Comparison of ENCODE assay signal across 12 mouse cellular contexts in genomic region chr8:35960867-35961614, GRCm38 (mm10).
A peak's percentile ranks its signal among the peaks of the same experiment; 100 is the strongest.
DNase-seq lines count a peak whose midpoint lies in the region; ATAC-seq lines count a peak whose summit lies in the region.
"Had no signal": no experiment of that assay in that cellular context is flagged by ENCODE, and none has a peak within 500 bp of the region (broad histone marks: within the 10 kb centered on the region; RNA-seq: fewer than 3 reads in every experiment).

No protein-coding gene starts in this region.

- no peaks in the 10 kb centered on the region for H3K36me3 ChIP-seq in hindbrain, embryonic 12.5 days
- no peaks in the 10 kb centered on the region for H3K36me3 ChIP-seq in hindbrain, embryonic 11.5 days (ENCODE audit: control insufficient read depth, insufficient read depth, low read length)
- no peaks in the 10 kb centered on the region for H3K36me3 ChIP-seq in midbrain, embryonic 13.5 days
- H3K36me3 ChIP-seq in midbrain, embryonic 16.5 days (ENCODE audit: control insufficient read depth, insufficient read depth, low read length), result no peaks in the 10 kb centered on the region
- H3K36me3 ChIP-seq in forebrain, embryonic 15.5 days, result no peaks in the 10 kb centered on the region
- H3K36me3 ChIP-seq in midbrain, embryonic 15.5 days (replicated peaks), result no peaks in the 10 kb centered on the region
- H3K36me3 ChIP-seq: embryonic facial prominence, embryonic 15.5 days; midbrain, embryonic 12.5 days had no signal

- no peaks in the 10 kb centered on the region for H3K9me3 ChIP-seq in hindbrain, embryonic 12.5 days (replicated peaks)
- no peaks in the 10 kb centered on the region for H3K9me3 ChIP-seq in hindbrain, embryonic 11.5 days (ENCODE audit: control insufficient read depth, low read length)
- no peaks in the 10 kb centered on the region for H3K9me3 ChIP-seq in midbrain, embryonic 13.5 days
- H3K9me3 ChIP-seq in midbrain, embryonic 16.5 days (replicated peaks; ENCODE audit: control insufficient read depth, low read length, poor library complexity, severe bottlenecking), result no peaks in the 10 kb centered on the region
- H3K9me3 ChIP-seq in forebrain, embryonic 15.5 days, result no peaks in the 10 kb centered on the region
- no peaks in the 10 kb centered on the region for H3K9me3 ChIP-seq in midbrain, embryonic 15.5 days
- H3K9me3 ChIP-seq: embryonic facial prominence, embryonic 15.5 days; midbrain, embryonic 12.5 days had no signal

- H3K4me1 ChIP-seq in hindbrain, embryonic 12.5 days, result peaks cover 14% of the 10 kb centered on the region
- no peaks in the 10 kb centered on the region for H3K4me1 ChIP-seq in hindbrain, embryonic 11.5 days (replicated peaks; ENCODE audit: control insufficient read depth, insufficient read depth, low read length)
- peaks cover 24% of the 10 kb centered on the region for H3K4me1 ChIP-seq in midbrain, embryonic 13.5 days (replicated peaks)
- peaks cover 13% of the 10 kb centered on the region for H3K4me1 ChIP-seq in midbrain, embryonic 16.5 days (ENCODE audit: control insufficient read depth, insufficient read depth, low read length)
- peaks cover 33% of the 10 kb centered on the region for H3K4me1 ChIP-seq in forebrain, embryonic 15.5 days
- peaks cover 20% of the 10 kb centered on the region for H3K4me1 ChIP-seq in midbrain, embryonic 15.5 days

- no peaks in the 10 kb centered on the region for H3K27me3 ChIP-seq in hindbrain, embryonic 12.5 days
- no peaks in the 10 kb centered on the region for H3K27me3 ChIP-seq in hindbrain, embryonic 11.5 days (ENCODE audit: control insufficient read depth, insufficient read depth, low read length)
- H3K27me3 ChIP-seq in midbrain, embryonic 13.5 days, result no peaks in the 10 kb centered on the region
- no peaks in the 10 kb centered on the region for H3K27me3 ChIP-seq in midbrain, embryonic 16.5 days (ENCODE audit: control insufficient read depth, insufficient read depth, low read depth, low read length)
- no peaks in the 10 kb centered on the region for H3K27me3 ChIP-seq in forebrain, embryonic 15.5 days
- H3K27me3 ChIP-seq in midbrain, embryonic 15.5 days (replicated peaks), result no peaks in the 10 kb centered on the region
- H3K27me3 ChIP-seq: embryonic facial prominence, embryonic 15.5 days had no signal

- H3K27ac ChIP-seq in hindbrain, embryonic 12.5 days, result peak overlapping the region; percentile 52; the same call in 1 of the 2 replicates
- H3K27ac ChIP-seq in hindbrain, embryonic 11.5 days (ENCODE audit: low read depth, low read length), result no peak overlapping the region
- H3K27ac ChIP-seq in midbrain, embryonic 13.5 days, result no peak overlapping the region
- H3K27ac ChIP-seq in midbrain, embryonic 16.5 days (ENCODE audit: low read length), result no peak overlapping the region
- H3K27ac ChIP-seq in forebrain, embryonic 15.5 days (replicated peaks), result peak overlapping the region; percentile 69
- 0 out of 2 replicates have a peak overlapping the region, but pooled peaks have one; percentile 23 for H3K27ac ChIP-seq in midbrain, embryonic 15.5 days
- H3K27ac ChIP-seq: embryonic facial prominence, embryonic 15.5 days; liver, embryonic 14.5 days had no signal

- H3K4me2 ChIP-seq in hindbrain, embryonic 12.5 days (replicated peaks), result no peak overlapping the region
- no peak overlapping the region for H3K4me2 ChIP-seq in hindbrain, embryonic 11.5 days (replicated peaks; ENCODE audit: low read depth, low read length)
- no peak overlapping the region for H3K4me2 ChIP-seq in midbrain, embryonic 13.5 days (replicated peaks)
- H3K4me2 ChIP-seq in midbrain, embryonic 16.5 days (ENCODE audit: low read length), result no peak overlapping the region
- H3K4me2 ChIP-seq in forebrain, embryonic 15.5 days (replicated peaks), result peak overlapping the region; percentile 14; the same call in 1 of the 2 replicates
- H3K4me2 ChIP-seq in midbrain, embryonic 15.5 days, result no peak overlapping the region; the same call in 1 of the 2 replicates
- H3K4me2 ChIP-seq: embryonic facial prominence, embryonic 15.5 days; midbrain, embryonic 12.5 days had no signal

- no peak overlapping the region for H3K9ac ChIP-seq in hindbrain, embryonic 12.5 days
- H3K9ac ChIP-seq in hindbrain, embryonic 11.5 days (ENCODE audit: low read depth, low read length), result no peak overlapping the region
- H3K9ac ChIP-seq in midbrain, embryonic 13.5 days (replicated peaks), result no peak overlapping the region
- no peak overlapping the region for H3K9ac ChIP-seq in midbrain, embryonic 16.5 days (ENCODE audit: low read depth, low read length)
- no peak overlapping the region for H3K9ac ChIP-seq in forebrain, embryonic 15.5 days (replicated peaks)
- no peak overlapping the region for H3K9ac ChIP-seq in midbrain, embryonic 15.5 days
- H3K9ac ChIP-seq: embryonic facial prominence, embryonic 15.5 days; liver, embryonic 14.5 days; midbrain, embryonic 12.5 days had no signal

- WGBS in hindbrain, embryonic 12.5 days, result 70% methylated on average over 9 of the region's 9 CpGs
- WGBS in hindbrain, embryonic 11.5 days, result 74% methylated on average over 9 of the region's 9 CpGs
- 63% methylated on average over 9 of the region's 9 CpGs for WGBS in midbrain, embryonic 13.5 days
- WGBS in midbrain, embryonic 16.5 days, result 57% methylated on average over 9 of the region's 9 CpGs
- 55% methylated on average over 9 of the region's 9 CpGs for WGBS in forebrain, embryonic 15.5 days
- 54% methylated on average over 9 of the region's 9 CpGs for WGBS in midbrain, embryonic 15.5 days

- no peak for DNase-seq in hindbrain, embryonic 11.5 days (ENCODE audit: low spot score)
- no peak for DNase-seq in layer of hippocampus, adult 9-10 months (ENCODE audit: low spot score)
- DNase-seq: spleen, adult 18-20 months had no signal

- H3K4me3 ChIP-seq in hindbrain, embryonic 12.5 days, result no peak overlapping the region
- H3K4me3 ChIP-seq in hindbrain, embryonic 11.5 days (ENCODE audit: low read depth, low read length), result no peak overlapping the region
- H3K4me3 ChIP-seq in midbrain, embryonic 13.5 days (replicated peaks), result no peak overlapping the region
- H3K4me3 ChIP-seq in midbrain, embryonic 16.5 days (ENCODE audit: low read depth, low read length), result no peak overlapping the region
- no peak overlapping the region for H3K4me3 ChIP-seq in forebrain, embryonic 15.5 days
- no peak overlapping the region for H3K4me3 ChIP-seq in midbrain, embryonic 15.5 days
- H3K4me3 ChIP-seq: embryonic facial prominence, embryonic 15.5 days; midbrain, embryonic 12.5 days had no signal

- peak; percentile 49; the same call in 1 of the 2 replicates for ATAC-seq in hindbrain, embryonic 12.5 days (ENCODE audit: low FRiP score)
- no peak for ATAC-seq in hindbrain, embryonic 11.5 days (ENCODE audit: low FRiP score)
- ATAC-seq in midbrain, embryonic 13.5 days, result 0 out of 2 replicates have a peak, but pooled peaks have one; percentile 53
- ATAC-seq in midbrain, embryonic 16.5 days, result no peak
- ATAC-seq in forebrain, embryonic 15.5 days (replicated peaks), result peak; percentile 59
- ATAC-seq in midbrain, embryonic 15.5 days (replicated peaks), result no peak; the same call in 1 of the 2 replicates
- ATAC-seq: inflammation-experienced regulatory T-cells, adult 6 months had no signal

Comparison
In these comparisons a context has a peak if more than half of its experiments do, and no peak if none do; other contexts are left out.
1. ATAC-seq: peak in hindbrain, embryonic 12.5 days (single experiment), midbrain, embryonic 13.5 days (single experiment) and forebrain, embryonic 15.5 days (single experiment); none in hindbrain, embryonic 11.5 days (single experiment), midbrain, embryonic 16.5 days (single experiment) and midbrain, embryonic 15.5 days (single experiment).
2. H3K27ac ChIP-seq: peak in hindbrain, embryonic 12.5 days (single experiment), forebrain, embryonic 15.5 days (single experiment) and midbrain, embryonic 15.5 days (single experiment); none in hindbrain, embryonic 11.5 days (single experiment), midbrain, embryonic 13.5 days (single experiment) and midbrain, embryonic 16.5 days (single experiment).